Mouse (Mus musculus): ENCODE results near the gene Tmem107. TPM values are rescaled to one million over a fixed set of nuclear protein-coding genes. Genes with fewer than 3 reads are reported as not detected.

Gene Tmem107
- polyA plus RNA-seq, 1 experiment, result 63.5 TPM

DNA sequence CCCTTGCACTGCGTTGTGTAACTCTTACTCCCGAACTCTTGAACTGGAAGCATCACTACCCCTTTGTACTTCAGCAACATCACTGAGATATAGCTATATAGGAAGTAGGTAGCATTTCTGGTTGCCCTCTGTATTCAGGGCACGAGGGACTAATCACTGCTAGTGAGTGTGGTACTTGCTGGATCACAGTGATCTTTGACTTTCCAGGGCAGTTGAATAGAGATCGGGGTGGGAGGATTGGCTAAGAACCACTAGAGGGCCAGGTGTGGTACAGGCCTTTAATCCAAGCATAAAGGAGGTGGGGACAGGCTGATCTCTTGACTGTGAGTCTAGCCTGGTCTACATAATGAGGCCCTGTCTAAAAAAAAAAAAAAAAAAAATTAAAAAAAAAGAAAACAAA, 22.3 kb downstream of the Tmem107 start:
- TF ChIP-seq GATA1 (IDR thresholded peaks at IDR 0.05; ENCODE audit: low read length), result no peak

DNA sequence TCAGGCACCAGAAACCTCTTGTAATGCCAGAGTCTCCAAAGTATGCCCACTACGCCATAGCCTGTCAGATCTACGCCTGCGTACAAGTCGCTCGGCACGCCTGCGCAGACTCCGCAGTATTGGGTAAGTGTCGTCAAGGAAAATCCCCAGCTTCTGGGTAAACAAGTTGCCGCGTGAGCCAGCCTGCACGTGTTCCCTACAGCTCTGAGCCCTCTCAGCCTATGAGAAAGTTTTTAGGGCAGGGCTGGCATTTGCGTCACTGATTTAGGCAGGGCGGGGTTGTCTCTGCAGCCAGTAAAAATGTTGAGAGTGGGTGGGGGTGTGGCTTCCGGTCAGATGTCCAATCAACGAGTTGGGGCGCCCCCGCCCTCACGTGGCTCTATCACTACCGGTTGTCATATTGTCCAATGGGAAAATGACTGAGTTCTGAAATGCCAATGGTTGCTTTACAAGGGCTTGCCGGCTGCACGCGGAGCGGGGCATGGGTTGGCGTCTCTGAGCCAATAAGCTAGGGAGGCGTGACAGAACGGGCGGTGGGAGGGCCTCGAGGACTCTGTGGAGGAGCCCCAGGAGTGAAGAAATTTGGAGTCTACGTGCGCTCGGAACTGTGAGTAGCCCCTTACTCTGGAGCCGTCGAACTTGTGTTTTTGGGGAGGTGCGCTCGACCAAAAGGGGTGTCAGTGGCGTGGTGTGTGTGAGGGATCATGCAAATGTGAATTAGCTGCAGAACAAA, 24.3 kb downstream of the Tmem107 start, which contains the start of gene Per1:
Gene Per1, plus strand, starts transcription at position 521 of the 733 bp plus-strand sequence.
- TF ChIP-seq GATA1 (IDR thresholded peaks at IDR 0.05; ENCODE audit: low read length), result no peak

DNA sequence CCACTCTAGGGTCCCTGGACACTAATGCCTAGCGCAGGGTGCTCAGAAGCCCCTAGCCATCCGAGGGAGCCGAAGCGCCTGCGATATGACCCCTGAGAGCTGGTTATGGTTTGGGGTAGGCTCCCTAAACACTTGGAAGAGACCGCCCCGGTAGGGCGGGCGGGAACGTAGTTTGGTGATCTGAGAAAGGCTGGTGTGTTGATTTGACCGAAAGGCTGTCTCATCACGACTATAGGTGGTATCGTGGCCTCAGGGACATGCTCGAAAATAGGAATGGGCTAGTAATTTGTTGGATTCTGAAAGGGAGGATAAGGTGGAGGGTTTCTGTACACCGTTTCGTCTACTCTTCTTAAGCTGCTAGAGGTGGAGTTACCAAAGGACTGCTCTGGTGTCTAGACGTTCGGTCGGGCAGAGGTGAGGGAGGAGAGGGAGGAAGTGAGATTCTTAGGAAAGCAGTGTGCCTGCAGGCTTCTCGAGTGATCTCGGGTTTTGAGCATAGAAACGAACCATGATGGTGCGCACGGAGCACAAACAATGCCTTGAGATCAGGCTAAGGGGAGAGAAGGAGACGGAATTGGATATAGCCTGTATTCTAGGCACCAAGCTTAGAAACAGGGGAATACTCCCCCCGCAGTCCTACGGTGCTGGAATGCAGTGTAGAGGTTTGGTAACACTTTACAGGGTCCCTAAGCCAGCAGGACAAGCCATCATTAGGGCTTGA, 25.1 kb downstream of the Tmem107 start:
- no peak for TF ChIP-seq GATA1 (IDR thresholded peaks at IDR 0.05; ENCODE audit: low read length)

DNA sequence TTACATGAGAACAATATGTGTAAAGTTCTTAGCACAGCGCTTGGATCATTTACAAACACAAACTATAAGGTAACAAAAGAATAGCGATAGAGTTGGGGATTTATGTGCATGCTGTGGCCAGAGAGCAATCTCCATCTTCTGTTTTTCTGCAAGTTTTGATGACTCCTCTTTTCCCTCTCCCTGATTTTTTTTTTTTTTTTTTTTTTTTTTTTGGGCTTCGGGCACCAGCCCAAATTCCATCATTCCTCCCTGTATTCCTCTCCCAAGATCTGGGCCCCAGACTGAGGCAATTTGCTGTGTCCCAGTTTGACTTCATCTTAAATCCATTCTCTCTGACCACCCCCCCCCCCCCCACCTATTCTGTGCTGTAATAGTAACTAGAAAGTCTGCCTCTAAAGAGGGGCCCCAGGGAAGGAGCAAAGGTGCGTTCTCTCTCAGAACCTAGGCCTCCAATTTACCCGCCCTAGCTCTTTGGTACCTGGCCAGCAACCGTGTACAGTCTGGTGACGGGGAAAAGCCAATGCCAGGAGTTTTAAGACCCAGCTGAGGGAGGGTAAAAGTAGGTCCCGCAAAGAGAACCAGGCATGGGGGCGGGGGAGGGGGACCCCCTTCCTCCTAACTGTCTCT, 25.9 kb downstream of the Tmem107 start:
- no peak for TF ChIP-seq GATA1 (IDR thresholded peaks at IDR 0.05; ENCODE audit: low read length)

DNA sequence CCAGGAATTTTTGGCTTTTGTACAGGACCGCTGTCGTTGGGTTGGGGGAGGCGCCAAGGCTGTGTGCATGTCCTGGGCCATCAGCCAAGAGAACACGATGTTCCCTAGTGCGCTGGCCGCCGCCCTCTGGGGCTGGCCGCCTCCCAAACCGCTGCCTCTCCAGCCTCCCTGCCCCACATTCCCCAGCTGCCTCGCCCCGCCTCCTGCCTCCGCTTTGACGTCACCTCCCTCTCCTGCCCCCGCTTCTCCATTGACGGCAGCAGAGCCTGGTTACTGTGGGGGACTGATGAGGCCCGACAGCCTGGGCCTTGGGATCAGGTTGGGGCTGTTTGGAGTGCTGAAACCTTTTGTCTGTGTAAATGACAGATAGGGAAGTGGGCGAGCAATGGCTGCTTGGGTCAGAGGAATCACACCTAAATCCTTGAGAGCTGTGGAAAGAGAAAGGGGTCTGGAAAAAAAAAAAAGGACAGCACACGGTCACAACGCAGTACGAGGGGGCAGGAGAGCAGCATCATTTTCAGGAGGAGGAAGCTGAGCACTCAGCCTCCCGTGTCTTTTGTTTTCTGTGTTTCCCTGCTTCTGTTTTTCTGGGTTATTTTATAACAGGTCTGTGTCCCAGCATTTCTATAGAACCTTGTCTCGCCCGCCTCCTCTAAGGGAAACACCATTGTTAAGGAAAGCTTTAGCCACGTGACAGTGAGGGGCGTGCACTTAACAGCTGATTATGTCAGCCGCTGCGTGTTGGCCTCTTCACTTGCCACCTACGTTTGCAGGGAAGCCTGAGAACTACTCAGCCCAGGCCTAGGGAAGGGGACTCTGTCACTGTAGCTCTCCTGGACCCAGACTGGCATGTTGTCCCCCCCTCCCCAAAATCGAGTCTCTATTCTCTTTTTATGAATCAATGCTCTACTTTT, 26.6 kb downstream of the Tmem107 start:
- TF ChIP-seq GATA1 (IDR thresholded peaks at IDR 0.05; ENCODE audit: low read length), result no peak

DNA sequence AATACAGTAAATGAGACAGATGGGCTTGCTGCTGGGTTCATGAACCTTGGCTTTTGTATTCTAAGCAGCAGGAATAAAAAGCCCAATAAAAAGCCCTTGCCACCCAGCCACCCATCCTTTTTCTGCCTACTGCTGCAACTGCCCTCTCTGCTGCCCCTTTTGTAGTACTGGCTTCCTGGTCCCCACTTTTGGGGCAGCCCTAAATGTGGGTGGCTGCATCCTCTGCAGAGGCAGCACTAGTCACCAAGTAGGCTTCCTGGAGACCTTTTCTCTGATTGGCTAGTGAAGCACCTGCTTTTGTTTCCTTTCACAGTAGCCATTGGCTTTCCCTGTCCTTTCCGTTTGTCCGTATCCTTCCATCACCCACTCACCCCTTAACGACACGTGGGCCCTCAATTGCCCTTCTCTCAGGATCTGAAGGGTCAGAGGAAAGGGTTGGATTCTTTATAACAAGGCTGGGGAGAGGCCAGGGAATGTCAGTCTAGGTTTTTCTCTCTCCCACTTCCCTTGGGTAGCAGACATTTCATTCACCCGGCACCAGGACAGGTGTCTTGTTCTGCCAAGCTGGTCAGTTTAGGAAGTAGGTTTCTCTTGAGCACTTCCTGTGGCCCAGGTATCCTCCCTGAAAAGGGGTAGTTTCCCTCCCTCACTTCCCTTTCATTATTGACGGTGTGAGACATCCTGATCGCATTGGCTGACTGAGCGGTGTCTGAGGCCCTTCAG, 27.6 kb downstream of the Tmem107 start:
- no peak for TF ChIP-seq GATA1 (IDR thresholded peaks at IDR 0.05; ENCODE audit: low read length)

DNA sequence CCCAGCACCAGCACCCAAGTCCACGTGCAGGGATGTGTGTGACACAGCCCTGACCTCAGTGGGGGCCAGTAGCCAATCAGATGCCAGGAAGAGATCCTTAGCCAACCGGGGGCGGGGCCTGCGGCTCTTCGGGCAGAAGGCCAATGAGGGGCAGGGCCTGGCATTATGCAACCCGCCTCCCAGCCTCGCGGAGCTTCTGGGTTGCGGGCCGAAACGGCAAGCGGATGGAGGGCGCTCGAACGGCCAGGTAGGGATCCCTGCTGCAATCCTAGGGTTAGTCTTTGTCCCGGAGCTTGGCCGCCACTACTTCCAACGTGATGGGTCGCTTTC, 28.1 kb downstream of the Tmem107 start:
- TF ChIP-seq GATA1 (IDR thresholded peaks at IDR 0.05; ENCODE audit: low read length), result no peak

DNA sequence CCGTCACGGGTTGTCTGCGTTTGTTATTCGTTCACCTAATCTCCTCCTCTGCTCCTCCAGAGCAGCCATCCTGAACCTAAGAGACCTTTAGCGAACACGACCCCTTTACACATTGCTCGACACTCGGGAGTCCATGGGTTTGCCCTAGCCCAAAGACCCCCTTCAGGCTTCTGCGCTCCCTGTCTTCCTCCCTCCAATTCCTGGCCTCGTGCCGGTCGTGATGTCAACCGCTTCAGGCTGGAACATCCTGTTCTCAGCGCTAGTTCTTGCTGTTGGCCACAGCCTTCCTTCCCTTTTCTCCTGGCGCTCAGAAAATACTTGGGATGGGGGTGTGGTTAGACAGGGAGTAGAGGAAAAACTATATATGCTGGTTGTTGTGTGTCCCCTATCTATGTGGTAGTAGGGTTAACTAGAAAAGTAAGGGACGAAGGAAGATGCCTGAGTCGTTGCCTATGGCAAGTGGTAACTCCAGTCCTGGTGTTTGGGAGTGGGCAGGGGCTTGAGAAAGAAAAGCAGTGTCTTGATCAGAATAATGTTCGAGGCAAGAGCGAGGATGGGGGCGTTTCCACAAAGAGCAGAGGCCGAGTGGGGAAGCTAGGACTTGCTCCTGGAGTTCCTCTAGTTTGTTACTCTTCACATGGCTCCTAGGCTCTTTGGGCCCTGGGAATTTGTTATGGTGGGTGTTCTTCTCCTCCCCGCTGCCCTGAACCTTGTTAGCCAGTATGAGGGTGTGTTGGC, 28.7 kb downstream of the Tmem107 start:
- TF ChIP-seq GATA1 (IDR thresholded peaks at IDR 0.05; ENCODE audit: low read length), result no peak

DNA sequence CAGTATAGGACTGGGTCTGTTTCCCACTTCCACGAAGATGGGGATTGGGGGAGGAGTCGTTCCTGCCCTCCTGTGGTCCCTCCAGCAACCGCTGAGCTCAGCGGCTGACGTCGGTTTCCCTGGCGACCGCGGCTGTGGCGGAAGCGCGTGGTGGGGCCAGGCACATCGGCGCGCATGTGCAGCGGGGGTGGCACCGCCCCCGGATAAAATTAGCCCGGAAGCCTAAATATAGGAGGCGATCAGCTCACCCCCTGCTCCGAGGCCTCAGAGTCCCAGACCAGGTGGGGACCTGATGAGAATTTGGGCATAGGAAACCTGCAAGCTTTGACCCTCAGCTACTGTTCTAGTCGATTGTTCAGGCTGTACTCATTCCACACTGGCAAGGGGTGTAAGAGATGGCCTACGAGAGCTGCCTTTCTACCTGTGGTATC, 29.3 kb downstream of the Tmem107 start:
- TF ChIP-seq GATA1 (IDR thresholded peaks at IDR 0.05; ENCODE audit: low read length), result no peak

DNA sequence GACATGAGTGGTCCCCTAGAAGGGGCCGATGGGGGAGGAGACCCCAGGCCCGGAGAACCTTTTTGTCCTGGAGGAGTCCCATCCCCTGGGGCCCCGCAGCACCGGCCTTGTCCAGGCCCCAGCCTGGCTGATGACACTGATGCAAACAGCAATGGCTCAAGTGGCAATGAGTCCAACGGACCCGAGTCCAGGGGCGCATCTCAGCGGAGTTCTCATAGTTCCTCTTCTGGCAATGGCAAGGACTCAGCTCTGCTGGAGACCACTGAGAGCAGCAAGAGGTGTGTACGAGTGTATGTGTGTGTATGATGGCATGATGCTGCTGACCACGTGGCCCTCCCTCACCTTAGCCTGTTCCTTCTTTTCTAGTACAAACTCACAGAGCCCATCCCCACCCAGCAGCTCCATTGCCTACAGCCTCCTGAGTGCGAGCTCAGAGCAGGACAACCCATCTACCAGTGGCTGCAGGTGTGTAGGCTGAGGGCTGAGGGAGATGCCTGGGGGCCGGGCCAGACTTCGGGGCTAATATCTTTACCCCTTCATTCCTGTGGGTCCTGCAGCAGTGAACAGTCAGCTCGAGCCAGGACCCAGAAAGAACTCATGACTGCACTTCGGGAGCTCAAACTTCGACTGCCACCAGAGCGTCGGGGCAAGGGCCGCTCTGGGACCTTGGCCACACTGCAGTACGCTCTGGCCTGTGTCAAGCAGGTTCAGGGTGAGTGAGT, 30.2 kb downstream of the Tmem107 start:
- no peak for TF ChIP-seq GATA1 (IDR thresholded peaks at IDR 0.05; ENCODE audit: low read length)

DNA sequence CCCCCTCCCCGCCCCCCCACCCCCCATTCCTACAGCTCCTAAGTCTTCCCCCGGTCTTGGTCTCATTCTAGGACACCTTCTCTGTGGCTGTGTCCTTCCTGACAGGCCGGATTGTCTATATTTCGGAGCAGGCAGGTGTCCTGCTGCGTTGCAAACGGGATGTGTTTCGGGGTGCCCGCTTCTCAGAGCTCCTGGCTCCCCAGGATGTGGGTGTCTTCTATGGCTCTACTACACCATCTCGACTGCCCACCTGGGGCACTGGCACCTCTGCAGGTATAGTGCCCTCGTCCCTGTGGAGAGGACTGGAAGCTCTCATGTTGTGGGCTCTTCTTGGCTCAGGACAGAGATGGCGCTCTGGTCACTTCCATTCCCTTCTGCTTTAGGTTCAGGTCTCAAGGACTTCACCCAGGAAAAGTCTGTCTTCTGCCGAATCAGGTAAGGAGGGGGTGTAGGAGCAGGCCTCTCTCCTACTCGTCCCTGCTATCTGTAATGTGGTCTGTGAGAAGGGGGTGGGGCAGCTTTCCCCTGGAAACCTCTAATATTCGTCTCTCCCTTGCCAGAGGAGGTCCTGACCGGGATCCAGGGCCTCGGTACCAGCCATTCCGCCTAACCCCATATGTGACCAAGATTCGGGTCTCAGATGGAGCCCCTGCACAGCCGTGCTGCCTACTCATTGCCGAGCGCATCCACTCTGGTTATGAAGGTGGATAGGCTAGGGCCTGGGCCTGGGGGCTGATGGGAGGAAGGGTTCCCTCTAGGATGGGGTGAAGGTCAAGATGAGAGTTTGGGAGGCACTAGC, 31.2 kb downstream of the Tmem107 start:
- no peak for TF ChIP-seq GATA1 (IDR thresholded peaks at IDR 0.05; ENCODE audit: low read length)

DNA sequence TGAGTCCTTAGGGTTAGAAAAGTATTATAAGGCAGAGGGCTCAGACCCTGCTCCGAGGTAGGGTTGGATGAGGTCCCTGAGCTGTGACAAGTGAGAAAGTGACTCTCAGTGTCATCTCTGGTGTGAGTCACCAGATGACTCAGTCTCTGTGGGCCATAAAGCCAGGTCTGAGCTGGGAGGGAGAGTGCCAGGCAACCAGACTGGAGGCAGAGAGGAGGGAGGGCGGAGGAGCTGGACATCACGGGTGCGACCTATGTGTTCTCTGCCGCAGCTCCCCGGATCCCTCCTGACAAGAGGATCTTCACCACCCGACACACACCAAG, 31.8 kb downstream of the Tmem107 start:
- no peak for TF ChIP-seq GATA1 (IDR thresholded peaks at IDR 0.05; ENCODE audit: low read length)

DNA sequence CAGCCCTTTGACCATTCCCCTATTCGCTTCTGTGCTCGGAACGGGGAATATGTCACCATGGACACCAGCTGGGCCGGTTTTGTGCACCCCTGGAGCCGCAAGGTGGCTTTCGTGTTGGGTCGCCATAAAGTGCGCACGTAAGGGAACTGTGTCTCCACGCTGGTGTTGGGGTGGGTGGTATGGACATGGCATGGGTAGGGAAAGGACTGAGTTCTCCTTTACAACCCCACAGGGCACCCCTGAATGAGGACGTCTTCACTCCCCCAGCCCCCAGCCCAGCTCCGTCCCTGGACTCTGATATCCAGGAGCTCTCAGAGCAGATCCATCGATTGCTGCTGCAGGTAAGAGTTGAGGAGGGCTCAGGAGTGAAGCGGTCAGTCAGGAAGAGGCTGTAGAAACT, 32.5 kb downstream of the Tmem107 start:
- no peak for TF ChIP-seq GATA1 (IDR thresholded peaks at IDR 0.05; ENCODE audit: low read length)

Data from G1E-ER4 (cell line).